Mouse (Mus musculus): Measurements from ENCODE around the gene Hnrnpab. TPM values are rescaled to one million over a fixed set of nuclear protein-coding genes. Genes with fewer than 3 reads are reported as not detected.

The Hnrnpab gene
- 100 to 1,000 TPM; 118 to 144 TPM for total RNA-seq (2021)
- long read RNA-seq, experiment 1, transcript Hnrnpab-203 (8 exons, 1,437 nt) = minor isoform, 14 of 71 reads
- long read RNA-seq, experiment 1, transcript Hnrnpab-201 (7 exons, 2,370 nt) = major isoform, 45 of 71 reads
- long read RNA-seq, experiment 1, partial matches to known transcripts = 7 of 71 reads
- long read RNA-seq, experiment 1, other reads (novel, unspliced or antisense) = 5 of 71 reads
- long read RNA-seq, experiment 2, transcript Hnrnpab-201 (7 exons, 2,370 nt) = major isoform, 45 of 76 reads
- long read RNA-seq, experiment 2, transcript Hnrnpab-203 (8 exons, 1,437 nt) = minor isoform, 13 of 76 reads
- long read RNA-seq, experiment 2, partial matches to known transcripts = 8 of 76 reads
- long read RNA-seq, experiment 2, other reads (novel, unspliced or antisense) = 10 of 76 reads

- intact Hi-C loops (cut with DNase I; ENCODE audit: low total_unique reads) = no loop called here
Observed at GRCm38 (mm10) chr11:51606447-51607095, at the start of gene Hnrnpab. Gene Hnrnpab, minus strand, starts transcription at chr11:51606847.

GRCm38 (mm10) chr11:51654891-51655290 is 48.2 kb upstream of the Hnrnpab start:
- intact Hi-C loops (cut with DNase I; ENCODE audit: low total_unique reads) = no loop called here
- no peak for DNase-seq

More at GRCm38 (mm10) chr11:51606447-51607095, at the start of gene Hnrnpab:
- DNase-seq = peak; percentile 95

GRCm38 (mm10) chr11:51653736-51654135 is 47.1 kb upstream of the Hnrnpab start:
- intact Hi-C loops (cut with DNase I; ENCODE audit: low total_unique reads) = no loop called here
- DNase-seq = no peak

GRCm38 (mm10) chr11:51652889-51653418 is 46.3 kb upstream of the Hnrnpab start:
- intact Hi-C loops (cut with DNase I; ENCODE audit: low total_unique reads) = no loop called here
- DNase-seq = no peak

GRCm38 (mm10) chr11:51650691-51651515 is 44.3 kb upstream of the Hnrnpab start, which contains the start of the genes N4bp3 and D930048N14Rik:
Gene N4bp3, minus strand, starts transcription at chr11:51650842.
Gene D930048N14Rik, plus strand, starts transcription at chr11:51650954.
- DNase-seq = peak; percentile 73
- intact Hi-C loops (cut with DNase I; ENCODE audit: low total_unique reads) = no loop called here

- DNase-seq = no peak
- intact Hi-C loops (cut with DNase I; ENCODE audit: low total_unique reads) = no loop called here
Observed at GRCm38 (mm10) chr11:51650261-51650660, 43.6 kb upstream of the Hnrnpab start.

GRCm38 (mm10) chr11:51649889-51650199 is 43.2 kb upstream of the Hnrnpab start:
- no peak for DNase-seq
- intact Hi-C loops (cut with DNase I; ENCODE audit: low total_unique reads) = no loop called here

GRCm38 (mm10) chr11:51649111-51649888 is 42.7 kb upstream of the Hnrnpab start:
- intact Hi-C loops (cut with DNase I; ENCODE audit: low total_unique reads) = no loop called here
- no peak for DNase-seq

- intact Hi-C loops (cut with DNase I; ENCODE audit: low total_unique reads) = no loop called here
- no peak for DNase-seq
Observed at GRCm38 (mm10) chr11:51648566-51648965, 41.9 kb upstream of the Hnrnpab start.

- intact Hi-C loops (cut with DNase I; ENCODE audit: low total_unique reads) = no loop called here
- no peak for DNase-seq
Observed at GRCm38 (mm10) chr11:51646751-51647667, 40.4 kb upstream of the Hnrnpab start.

- intact Hi-C loops (cut with DNase I; ENCODE audit: low total_unique reads) = no loop called here
- no peak for DNase-seq
Observed at GRCm38 (mm10) chr11:51646245-51646644, 39.6 kb upstream of the Hnrnpab start.

- no peak for DNase-seq
- intact Hi-C loops (cut with DNase I; ENCODE audit: low total_unique reads) = no loop called here
Observed at GRCm38 (mm10) chr11:51645293-51645692, 38.6 kb upstream of the Hnrnpab start.

GRCm38 (mm10) chr11:51644217-51644616 is 37.6 kb upstream of the Hnrnpab start:
- intact Hi-C loops (cut with DNase I; ENCODE audit: low total_unique reads) = no loop called here
- no peak for DNase-seq

- peak; percentile 53 for DNase-seq
- intact Hi-C loops (cut with DNase I; ENCODE audit: low total_unique reads) = no loop called here
Observed at GRCm38 (mm10) chr11:51643761-51644160, 37.1 kb upstream of the Hnrnpab start.

- intact Hi-C loops (cut with DNase I; ENCODE audit: low total_unique reads) = no loop called here
- no peak for DNase-seq
Observed at GRCm38 (mm10) chr11:51643202-51643601, 36.6 kb upstream of the Hnrnpab start.

GRCm38 (mm10) chr11:51640748-51641147 is 34.1 kb upstream of the Hnrnpab start:
- intact Hi-C loops (cut with DNase I; ENCODE audit: low total_unique reads) = no loop called here
- no peak for DNase-seq

GRCm38 (mm10) chr11:51638497-51638896 is 31.9 kb upstream of the Hnrnpab start:
- DNase-seq = no peak
- intact Hi-C loops (cut with DNase I; ENCODE audit: low total_unique reads) = no loop called here

GRCm38 (mm10) chr11:51637971-51638414 is 31.3 kb upstream of the Hnrnpab start:
- intact Hi-C loops (cut with DNase I; ENCODE audit: low total_unique reads) = no loop called here
- no peak for DNase-seq
